Mouse (Mus musculus) forebrain, embryonic 11.5 days (tissue): Measurements from ENCODE around the gene Zfp11. TPM values are rescaled to one million over a fixed set of nuclear protein-coding genes. Genes with fewer than 3 reads are reported as not detected.
A peak's percentile ranks its signal among the peaks of the same experiment; 100 is the strongest.
"Not testable (repeated sequence)": the region's sequence is repeated elsewhere in the genome, so short reads cannot be mapped to it uniquely, and the experiment has no call there.

Experiments used
- ATAC-seq: fragments of 200-750 bp; cut with Nextera tagmentation; replicated peaks from 2 replicates; pipeline ENCODE4 v1.8.0; 2017; ENCODE audit warnings: moderate TSS enrichment; ENCODE audit not compliant: low FRiP score
- DNase-seq: peaks from one replicate; pipeline ENCODE4 v3.0.0-alpha.2; 2017; ENCODE audit warnings: low spot score
- H3K27ac ChIP-seq: fragments of 300-500 bp; sonication (generic); 2 replicates; pipeline ENCODE4 v1.5.1; 2014; ENCODE audit warnings: low read depth, low read length
- H3K27me3 ChIP-seq: fragments of 300-500 bp; sonication (generic); 2 replicates; pipeline ENCODE4 v1.6.1; 2014; ENCODE audit warnings: mild to moderate bottlenecking, low read length, mixed read lengths; ENCODE audit not compliant: control insufficient read depth, insufficient read depth
- H3K36me3 ChIP-seq: fragments of 300-500 bp; sonication (generic); 2 replicates; pipeline ENCODE4 v1.6.1; 2014; ENCODE audit warnings: mild to moderate bottlenecking, low read length, moderate library complexity, mixed read lengths; ENCODE audit not compliant: control insufficient read depth, insufficient read depth
- H3K4me1 ChIP-seq: fragments of 300-500 bp; sonication (generic); replicated peaks from 2 replicates; pipeline ENCODE4 v1.6.1; 2014; ENCODE audit warnings: low read length, mixed read lengths; ENCODE audit not compliant: control insufficient read depth, insufficient read depth
- H3K4me2 ChIP-seq: fragments of 300-500 bp; sonication (generic); 2 replicates; pipeline ENCODE4 v1.6.1; 2014; ENCODE audit warnings: low read depth, mild to moderate bottlenecking, low read length, moderate library complexity, mixed read lengths; ENCODE audit not compliant: severe bottlenecking
- H3K4me3 ChIP-seq: fragments of 300-500 bp; sonication (generic); 2 replicates; pipeline ENCODE4 v1.5.1; 2014; ENCODE audit warnings: low read depth, low read length
- H3K9ac ChIP-seq: fragments of 300-500 bp; sonication (generic); 2 replicates; pipeline ENCODE4 v1.6.1; 2014; ENCODE audit warnings: low read length
- H3K9me3 ChIP-seq: fragments of 300-500 bp; sonication (generic); 2 replicates; pipeline ENCODE4 v1.6.1; 2016; ENCODE audit warnings: low read length, mixed read lengths; ENCODE audit not compliant: control insufficient read depth
- WGBS: fragments of 180-500 bp; shearing (Covaris S2); extraction: QIAGEN DNeasy Blood & Tissue Kit; methylation state at CpG from one replicate; pipeline ENCODE4 v1.1.7; 2014; 5-methylcytosine and 5-hydroxymethylcytosine counted together
- polyA plus RNA-seq: library from polyadenylated mRNA; unstranded; fragments of >200 nt; fragmentation: Nextera tagmentation; extraction: Ambion mirVana; gene quantifications from 2 replicates; pipeline ENCODE4 v1.2.1, GENCODE M21; 2014

The Zfp11 gene
- polyA plus RNA-seq, 1 experiment from 2014 or later = 8.5 TPM

- H3K4me2 ChIP-seq, H3K4me1 ChIP-seq, H3K27me3 ChIP-seq, H3K4me3 ChIP-seq, H3K9ac ChIP-seq, H3K9me3 ChIP-seq, DNase-seq, H3K27ac ChIP-seq, ATAC-seq, H3K36me3 ChIP-seq: not testable (repeated sequence)
- WGBS = 95% methylated on average over 5 of the region's 5 CpGs
These were observed 15.2 kb upstream of the Zfp11 start for GRCm38 (mm10) chr5:129685141-129685540.

GRCm38 (mm10) chr5:129669453-129670035, 355 bp downstream of the Zfp11 start:
- no peaks in the 10 kb centered on the region for H3K36me3 ChIP-seq
- ATAC-seq = peak; percentile 56
- no peak for DNase-seq
- no peaks in the 10 kb centered on the region; the same call in 1 of the 2 replicates for H3K9me3 ChIP-seq
- H3K4me2 ChIP-seq = peak overlapping the region; percentile 61
- no peaks in the 10 kb centered on the region for H3K27me3 ChIP-seq
- peak overlapping the region; percentile 57 for H3K4me3 ChIP-seq
- WGBS = under 1% methylated on average over 31 of the region's 31 CpGs
- H3K27ac ChIP-seq = no peak overlapping the region
- peak overlapping the region; percentile 81 for H3K9ac ChIP-seq
- 0 out of 2 replicates have a peak, but pooled peaks cover 2% of the 10 kb centered on the region for H3K4me1 ChIP-seq

GRCm38 (mm10) chr5:129667851-129668250, 2.0 kb downstream of the Zfp11 start:
- ATAC-seq = no peak
- no peak overlapping the region for H3K9ac ChIP-seq
- H3K4me1 ChIP-seq = 0 out of 2 replicates have a peak, but pooled peaks cover 2% of the 10 kb centered on the region
- H3K27ac ChIP-seq = no peak overlapping the region
- H3K4me3 ChIP-seq = no peak overlapping the region
- WGBS = 91% methylated on average over 4 of the region's 4 CpGs
- DNase-seq = no peak
- H3K36me3 ChIP-seq = no peaks in the 10 kb centered on the region
- H3K27me3 ChIP-seq = no peaks in the 10 kb centered on the region
- H3K4me2 ChIP-seq = no peak overlapping the region
- no peaks in the 10 kb centered on the region; the same call in 1 of the 2 replicates for H3K9me3 ChIP-seq

GRCm38 (mm10) chr5:129666271-129666909, 3.5 kb downstream of the Zfp11 start:
- WGBS = 95% methylated on average over 10 of the region's 10 CpGs
- no peaks in the 10 kb centered on the region for H3K9me3 ChIP-seq
- no peaks in the 10 kb centered on the region for H3K27me3 ChIP-seq
- no peak for DNase-seq
- H3K36me3 ChIP-seq = no peaks in the 10 kb centered on the region
- no peak for ATAC-seq
- no peak overlapping the region for H3K4me2 ChIP-seq
- no peak overlapping the region for H3K27ac ChIP-seq
- H3K4me1 ChIP-seq = 0 out of 2 replicates have a peak, but pooled peaks cover 2% of the 10 kb centered on the region
- no peak overlapping the region for H3K9ac ChIP-seq
- no peak overlapping the region for H3K4me3 ChIP-seq

- Histone ChIP-seq H3K9ac (no peak overlapping the region), H3K27ac (no peak overlapping the region), H3K4me2 (no peak overlapping the region), H3K36me3 (no peaks in the 10 kb centered on the region), H3K27me3 (no peaks in the 10 kb centered on the region), H3K9me3 (no peaks in the 10 kb centered on the region), H3K4me3 (no peak overlapping the region), H3K4me1 (0 out of 2 replicates have a peak, but pooled peaks cover 2% of the 10 kb centered on the region)
- DNase-seq (no peak), ATAC-seq (no peak)
- 91% methylated on average over 5 of the region's 5 CpGs for WGBS
These were observed 5.8 kb downstream of the Zfp11 start for GRCm38 (mm10) chr5:129664090-129664489.

GRCm38 (mm10) chr5:129657931-129658330, 12.0 kb downstream of the Zfp11 start:
- Histone ChIP-seq H3K4me2 (no peak overlapping the region), H3K9ac (no peak overlapping the region), H3K4me3 (no peak overlapping the region), H3K36me3 (peaks cover 10% of the 10 kb centered on the region; the same call in 1 of the 2 replicates), H3K27me3 (no peaks in the 10 kb centered on the region), H3K4me1 (no peaks in the 10 kb centered on the region), H3K27ac (no peak overlapping the region), H3K9me3 (no peaks in the 10 kb centered on the region)
- ATAC-seq (no peak), DNase-seq (no peak)
- 94% methylated on average over 15 of the region's 15 CpGs for WGBS

- WGBS = 97% methylated on average over 10 of the region's 10 CpGs
- Histone ChIP-seq H3K9me3 (no peaks in the 10 kb centered on the region), H3K27ac (no peak overlapping the region), H3K4me1 (no peaks in the 10 kb centered on the region), H3K9ac (no peak overlapping the region), H3K27me3 (no peaks in the 10 kb centered on the region), H3K36me3 (peaks cover 10% of the 10 kb centered on the region; the same call in 1 of the 2 replicates), H3K4me3 (no peak overlapping the region), H3K4me2 (no peak overlapping the region)
- DNase-seq (no peak), ATAC-seq (no peak)
These were observed 12.9 kb downstream of the Zfp11 start for GRCm38 (mm10) chr5:129657016-129657415.

- H3K9me3 ChIP-seq = no peaks in the 10 kb centered on the region
- no peak overlapping the region for H3K4me3 ChIP-seq
- H3K4me2 ChIP-seq = no peak overlapping the region
- H3K4me1 ChIP-seq = no peaks in the 10 kb centered on the region
- H3K9ac ChIP-seq = no peak overlapping the region
- ATAC-seq (no peak), DNase-seq (no peak)
- H3K27ac ChIP-seq = no peak overlapping the region
- no peaks in the 10 kb centered on the region for H3K36me3 ChIP-seq
- 94% methylated on average over 5 of the region's 5 CpGs for WGBS
- H3K27me3 ChIP-seq = no peaks in the 10 kb centered on the region
These were observed 19.0 kb downstream of the Zfp11 start for GRCm38 (mm10) chr5:129650858-129651257.
